Mouse (Mus musculus) lung, postnatal 0 days (tissue): ENCODE results near the gene Gls2. TPM values are rescaled to one million over a fixed set of nuclear protein-coding genes. Genes with fewer than 3 reads are reported as not detected.
A peak's percentile ranks its signal among the peaks of the same experiment; 100 is the strongest.
"Not testable (repeated sequence)": the region's sequence is repeated elsewhere in the genome, so short reads cannot be mapped to it uniquely, and the experiment has no call there.

Source experiments
- ATAC-seq: fragments of 200-750 bp; cut with Nextera tagmentation; 2 replicates; pipeline ENCODE4 v1.8.0; 2017; ENCODE audit warnings: moderate library complexity
- DNase-seq: peaks from one replicate; pipeline ENCODE4 v3.0.0-alpha.2; 2016; ENCODE audit warnings: low spot score
- H3K27ac ChIP-seq: fragments of 300-500 bp; sonication (generic); 2 replicates; pipeline ENCODE4 v1.5.1; 2014; ENCODE audit warnings: antibody characterized with exemption, mild to moderate bottlenecking, low read length, mixed read lengths
- H3K27me3 ChIP-seq: fragments of 300-500 bp; sonication (generic); replicated peaks from 2 replicates; pipeline ENCODE4 v1.6.1; 2014; ENCODE audit warnings: low read length, mixed read lengths; ENCODE audit not compliant: insufficient read depth
- H3K36me3 ChIP-seq: fragments of 300-500 bp; sonication (generic); 2 replicates; pipeline ENCODE4 v1.6.1; 2014; ENCODE audit warnings: low read length, mixed read lengths; ENCODE audit not compliant: insufficient read depth
- H3K4me1 ChIP-seq: fragments of 300-500 bp; sonication (generic); 2 replicates; pipeline ENCODE4 v1.6.1; 2014; ENCODE audit warnings: antibody characterized with exemption, low read depth, low read length, mixed read lengths; ENCODE audit not compliant: insufficient read depth
- H3K4me2 ChIP-seq: fragments of 300-500 bp; sonication (generic); replicated peaks from 2 replicates; pipeline ENCODE4 v1.6.1; 2014; ENCODE audit warnings: low read depth, mild to moderate bottlenecking, low read length, moderate library complexity, mixed read lengths
- H3K4me3 ChIP-seq: fragments of 300-500 bp; sonication (generic); 2 replicates; pipeline ENCODE4 v1.5.1; 2014; ENCODE audit warnings: low read depth, low read length
- H3K9ac ChIP-seq: fragments of 300-500 bp; sonication (generic); replicated peaks from 2 replicates; pipeline ENCODE4 v1.6.1; 2014; ENCODE audit warnings: low read depth, mild to moderate bottlenecking
- H3K9me3 ChIP-seq: fragments of 300-500 bp; sonication (generic); 2 replicates; pipeline ENCODE4 v1.6.1; 2016; ENCODE audit warnings: low read length, mixed read lengths
- CTCF ChIP-seq: IDR thresholded peaks from 2 replicates; pipeline ENCODE4 v1.5.1; 2016; ENCODE audit warnings: antibody characterized with exemption, mild to moderate bottlenecking
- EP300 ChIP-seq: IDR thresholded peaks from 2 replicates; pipeline ENCODE4 v1.6.1; 2016; ENCODE audit warnings: antibody characterized with exemption, mild to moderate bottlenecking, control low read depth
- WGBS: fragments of 180-500 bp; shearing (Covaris S2); extraction: QIAGEN DNeasy Blood & Tissue Kit; methylation state at CpG from one replicate; pipeline ENCODE4 v1.1.7; 2014; 5-methylcytosine and 5-hydroxymethylcytosine counted together
- polyA plus RNA-seq: library from polyadenylated mRNA; unstranded; fragments of >200 nt; fragmentation: Nextera tagmentation; extraction: Ambion mirVana; gene quantifications from 2 replicates; pipeline ENCODE4 v1.2.1, GENCODE M21; 2015

Gls2 gene
- polyA plus RNA-seq, 1 experiment from 2014 or later, result 0.82 TPM

- H3K4me1 ChIP-seq, result no peaks in the 10 kb centered on the region
- no peak overlapping the region for H3K9ac ChIP-seq
- H3K4me2 ChIP-seq, result no peak overlapping the region
- no peaks in the 10 kb centered on the region for H3K36me3 ChIP-seq
- TF ChIP-seq CTCF (no peak), EP300 (no peak)
- H3K27ac ChIP-seq, result peak overlapping the region; percentile 68; the same call in 1 of the 2 replicates
- no peaks in the 10 kb centered on the region for H3K27me3 ChIP-seq
- H3K4me3 ChIP-seq, result no peak overlapping the region
- DNase-seq, result peak; percentile 41
- ATAC-seq, result 0 out of 2 replicates have a peak, but pooled peaks have one; percentile 16
- 20% methylated on average over 6 of the region's 6 CpGs for WGBS
- no peaks in the 10 kb centered on the region for H3K9me3 ChIP-seq
Measured at GRCm38 (mm10) chr10:128167091-128167490, 27.2 kb upstream of the Gls2 start.

GRCm38 (mm10) chr10:128171348-128171747 lies 22.9 kb upstream of the Gls2 start:
- not testable (repeated sequence) for H3K4me2 ChIP-seq, H3K27me3 ChIP-seq, H3K36me3 ChIP-seq, H3K9ac ChIP-seq, DNase-seq, H3K27ac ChIP-seq, H3K9me3 ChIP-seq, H3K4me3 ChIP-seq, ATAC-seq, H3K4me1 ChIP-seq
- 96% methylated on average over 10 of the region's 10 CpGs for WGBS

- WGBS, result 5% methylated on average over 3 of the region's 3 CpGs
- no peaks in the 10 kb centered on the region for H3K36me3 ChIP-seq
- no peaks in the 10 kb centered on the region for H3K27me3 ChIP-seq
- H3K27ac ChIP-seq, result peak overlapping the region; percentile 95
- peak; percentile 32 for DNase-seq
- ATAC-seq, result no peak
- TF ChIP-seq EP300, result no peak
- no peak for TF ChIP-seq CTCF
- H3K9ac ChIP-seq, result peak overlapping the region; percentile 73
- H3K9me3 ChIP-seq, result no peaks in the 10 kb centered on the region
- H3K4me1 ChIP-seq, result peaks cover 7% of the 10 kb centered on the region; the same call in 1 of the 2 replicates
- peak overlapping the region; percentile 65 for H3K4me3 ChIP-seq
- H3K4me2 ChIP-seq, result peak overlapping the region; percentile 67
Measured at GRCm38 (mm10) chr10:128175302-128175701, 19.0 kb upstream of the Gls2 start.

- peak overlapping the region; percentile 73 for H3K9ac ChIP-seq
- no peaks in the 10 kb centered on the region for H3K9me3 ChIP-seq
- DNase-seq, result peak; percentile 96
- peak overlapping the region; percentile 65 for H3K4me3 ChIP-seq
- H3K4me1 ChIP-seq, result peaks cover 7% of the 10 kb centered on the region; the same call in 1 of the 2 replicates
- H3K27me3 ChIP-seq, result no peaks in the 10 kb centered on the region
- peak overlapping the region; percentile 95 for H3K27ac ChIP-seq
- H3K36me3 ChIP-seq, result no peaks in the 10 kb centered on the region
- ATAC-seq, result peak; percentile 91
- H3K4me2 ChIP-seq, result peak overlapping the region; percentile 67
- TF ChIP-seq CTCF (no peak), EP300 (no peak; the same call in 1 of the 2 replicates)
- WGBS, result under 1% methylated on average over 17 of the region's 17 CpGs
Measured at GRCm38 (mm10) chr10:128175996-128176755, 18.1 kb upstream of the Gls2 start.

- WGBS, result 80% methylated on average over 4 of the region's 4 CpGs
- ATAC-seq, result no peak
- H3K27me3 ChIP-seq, result no peaks in the 10 kb centered on the region
- peaks cover 7% of the 10 kb centered on the region; the same call in 1 of the 2 replicates for H3K4me1 ChIP-seq
- no peak overlapping the region for H3K4me2 ChIP-seq
- no peak overlapping the region for H3K9ac ChIP-seq
- TF ChIP-seq EP300 (no peak), CTCF (no peak)
- no peak overlapping the region for H3K4me3 ChIP-seq
- H3K36me3 ChIP-seq, result no peaks in the 10 kb centered on the region
- no peaks in the 10 kb centered on the region for H3K9me3 ChIP-seq
- DNase-seq, result no peak
- no peak overlapping the region for H3K27ac ChIP-seq
Measured at GRCm38 (mm10) chr10:128177316-128177715, 16.9 kb upstream of the Gls2 start.

GRCm38 (mm10) chr10:128179989-128180388 lies 14.3 kb upstream of the Gls2 start, which contains the start of gene Rbms2:
Rbms2 (minus strand) TSS chr10:128180297.
- Histone ChIP-seq H3K4me3 (peak within 1 kb of the TSS; percentile 33), H3K4me2 (peak within 1 kb of the TSS; percentile 49), H3K4me1 (peaks cover 7% of the 10 kb centered on the region; the same call in 1 of the 2 replicates), H3K27me3 (no peaks in the 10 kb centered on the region), H3K9me3 (no peaks in the 10 kb centered on the region), H3K27ac (peak within 1 kb of the TSS; percentile 78), H3K36me3 (no peaks in the 10 kb centered on the region), H3K9ac (peak within 1 kb of the TSS; percentile 24; the same call in 1 of the 2 replicates)
- 2% methylated on average over 6 of the region's 6 CpGs for WGBS
- ATAC-seq (peak; percentile 61), DNase-seq (peak; percentile 81)
- TF ChIP-seq CTCF, result no peak
- TF ChIP-seq EP300, result peak; percentile 87
